Mouse (Mus musculus) left cerebral cortex, postnatal 4 days (tissue): Measurements from ENCODE around the gene 3110082J24Rik. TPM values are rescaled to one million over a fixed set of nuclear protein-coding genes. Genes with fewer than 3 reads are reported as not detected.
A peak's percentile ranks its signal among the peaks of the same experiment; 100 is the strongest.

Experiments
- DNase-seq: peaks from one replicate; pipeline ENCODE4 v3.0.0-alpha.2; 2022
- intact Hi-C: fragments of 180-260 bp; cut with DNase I; formaldehyde crosslinking; loops from one replicate; pipeline ENCODE4 v1.15.1; 2025
- total RNA-seq, 2 experiments: library from RNA; stranded (reverse); gene quantifications; 2 replicates each; pipeline ENCODE4 v1.2.3; 2021

Gene 3110082J24Rik
- total RNA-seq, 2 experiments from 2014 or later, result 1.6 to 2.6 TPM

GRCm38 (mm10) chr5:30119163-30119562 lies 13.3 kb upstream of the 3110082J24Rik start:
- intact Hi-C loops, result no loop called here
- DNase-seq, result no peak

- intact Hi-C loops, result no loop called here
- DNase-seq, result no peak
Observed at GRCm38 (mm10) chr5:30118018-30118417, 12.1 kb upstream of the 3110082J24Rik start.

- intact Hi-C loops, result no loop called here
- DNase-seq, result no peak
Observed at GRCm38 (mm10) chr5:30115718-30116117, 9.8 kb upstream of the 3110082J24Rik start.

GRCm38 (mm10) chr5:30114761-30115140 lies 8.9 kb upstream of the 3110082J24Rik start:
- DNase-seq, result no peak
- intact Hi-C loops, result no loop called here

- peak; percentile 84 for DNase-seq
- intact Hi-C loops, result no loop called here
Observed at GRCm38 (mm10) chr5:30113881-30114760, 8.2 kb upstream of the 3110082J24Rik start.

GRCm38 (mm10) chr5:30112533-30113068 lies 6.7 kb upstream of the 3110082J24Rik start:
- intact Hi-C loops, result no loop called here
- DNase-seq, result no peak

- no peak for DNase-seq
- intact Hi-C loops, result no loop called here
Observed at GRCm38 (mm10) chr5:30111771-30112170, 5.9 kb upstream of the 3110082J24Rik start.

GRCm38 (mm10) chr5:30111126-30111525 lies 5.2 kb upstream of the 3110082J24Rik start:
- intact Hi-C loops, result no loop called here
- DNase-seq, result peak; percentile 69

GRCm38 (mm10) chr5:30110371-30111060 lies 4.6 kb upstream of the 3110082J24Rik start:
- DNase-seq, result peak; percentile 48
- intact Hi-C loops, result no loop called here

- intact Hi-C loops, result loop anchor here (10.0 kb wide), 1 partner anchor 285 kb away; no protein-coding TSS in a partner anchor
- no peak for DNase-seq
Observed at GRCm38 (mm10) chr5:30109899-30110298, 4.0 kb upstream of the 3110082J24Rik start.

GRCm38 (mm10) chr5:30108233-30108632 lies 2.3 kb upstream of the 3110082J24Rik start:
- no peak for DNase-seq
- intact Hi-C loops, result loop anchor here (10.0 kb wide), 1 partner anchor 283 kb away; no protein-coding TSS in a partner anchor

GRCm38 (mm10) chr5:30107611-30108041 lies 1.7 kb upstream of the 3110082J24Rik start:
- intact Hi-C loops, result loop anchor here (10.0 kb wide), 1 partner anchor 283 kb away; no protein-coding TSS in a partner anchor
- DNase-seq, result peak; percentile 45

- DNase-seq, result peak; percentile 67
- intact Hi-C loops, result loop anchor here (10.0 kb wide), 1 partner anchor 282 kb away; no protein-coding TSS in a partner anchor
Observed at GRCm38 (mm10) chr5:30107186-30107585, 1.3 kb upstream of the 3110082J24Rik start.

- DNase-seq, result no peak
- intact Hi-C loops, result loop anchor here (10.0 kb wide), 1 partner anchor 282 kb away; no protein-coding TSS in a partner anchor
Observed at GRCm38 (mm10) chr5:30106756-30107155, 870 bp upstream of the 3110082J24Rik start.

- intact Hi-C loops, result loop anchor here (10.0 kb wide), 1 partner anchor 280 kb away; no protein-coding TSS in a partner anchor
- no peak for DNase-seq
Observed at GRCm38 (mm10) chr5:30104841-30105667, 832 bp downstream of the 3110082J24Rik start, which contains the start of gene Garem2. Gene Garem2 (plus strand): TSS chr5:30105161.

GRCm38 (mm10) chr5:30104339-30104738 lies 1.5 kb downstream of the 3110082J24Rik start:
- DNase-seq, result peak; percentile 75
- intact Hi-C loops, result loop anchor here (10.0 kb wide), 1 partner anchor 280 kb away; no protein-coding TSS in a partner anchor

- intact Hi-C loops, result loop anchor here (10.0 kb wide), 1 partner anchor 279 kb away; no protein-coding TSS in a partner anchor
- DNase-seq, result no peak
Observed at GRCm38 (mm10) chr5:30103340-30103739, 2.5 kb downstream of the 3110082J24Rik start.

- DNase-seq, result no peak
- intact Hi-C loops, result no loop called here
Observed at GRCm38 (mm10) chr5:30098260-30098659, 7.6 kb downstream of the 3110082J24Rik start.

- DNase-seq, result no peak
- intact Hi-C loops, result no loop called here
Observed at GRCm38 (mm10) chr5:30095731-30096130, 10.2 kb downstream of the 3110082J24Rik start.

- intact Hi-C loops, result no loop called here
- no peak for DNase-seq
Observed at GRCm38 (mm10) chr5:30094399-30094798, 11.5 kb downstream of the 3110082J24Rik start.
